Mouse (Mus musculus): ENCODE data around the gene Plekhm2. TPM values are rescaled to one million over a fixed set of nuclear protein-coding genes. Genes with fewer than 3 reads are reported as not detected.

The Plekhm2 gene
- polyA plus RNA-seq, 1 experiment from 2014 or later: 7.6 TPM

DNA sequence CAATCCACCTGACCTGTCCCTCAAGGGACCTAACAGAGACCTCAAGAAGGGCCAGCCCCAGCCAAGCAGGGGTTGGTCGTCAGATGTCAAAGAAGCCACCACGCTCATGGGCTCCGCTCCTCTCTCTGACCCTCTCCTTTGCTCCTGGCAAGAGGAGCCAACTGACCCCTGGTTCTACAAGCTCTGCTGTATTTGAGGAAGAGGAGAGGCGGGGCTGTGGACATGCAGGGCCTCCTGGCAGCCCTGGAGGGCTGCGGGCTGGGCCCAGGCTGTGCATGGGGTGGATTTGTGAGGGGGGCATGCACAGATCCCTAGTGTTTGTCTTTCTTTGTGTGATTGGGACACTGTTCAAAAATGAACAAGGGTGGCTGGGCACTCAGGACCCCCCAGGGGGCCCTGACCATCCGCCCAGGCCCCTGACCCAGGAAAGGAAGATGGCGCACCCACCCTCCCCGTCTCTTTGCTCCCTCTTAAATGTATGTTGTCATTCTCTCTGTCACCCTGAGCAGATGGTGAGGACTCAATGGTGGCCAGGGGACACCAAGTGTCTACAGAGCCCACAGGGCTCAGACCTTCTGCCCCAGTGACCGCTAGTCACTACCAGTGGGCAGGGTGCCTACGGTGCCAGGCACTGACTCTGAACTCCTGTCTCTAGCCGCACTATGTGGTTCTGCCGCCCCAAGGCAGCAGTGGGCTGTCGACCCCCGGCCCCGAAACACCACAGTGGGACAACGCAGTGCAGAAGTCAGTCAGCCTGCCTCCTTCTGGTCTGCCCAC, 38.7 kb downstream of the Plekhm2 start:
- WGBS: 93% methylated on average over 16 of the region's 16 CpGs
- no peaks in the 10 kb centered on the region for H3K4me1 ChIP-seq
- no peaks in the 10 kb centered on the region for H3K27me3 ChIP-seq
- no peak for ATAC-seq (replicated peaks)
- no peaks in the 10 kb centered on the region for H3K9me3 ChIP-seq
- H3K27ac ChIP-seq (replicated peaks): no peak overlapping the region
- no peak overlapping the region for H3K9ac ChIP-seq (replicated peaks)
- H3K4me3 ChIP-seq: no peak overlapping the region
- peaks cover 47% of the 10 kb centered on the region for H3K36me3 ChIP-seq
- H3K4me2 ChIP-seq (replicated peaks): no peak overlapping the region

DNA sequence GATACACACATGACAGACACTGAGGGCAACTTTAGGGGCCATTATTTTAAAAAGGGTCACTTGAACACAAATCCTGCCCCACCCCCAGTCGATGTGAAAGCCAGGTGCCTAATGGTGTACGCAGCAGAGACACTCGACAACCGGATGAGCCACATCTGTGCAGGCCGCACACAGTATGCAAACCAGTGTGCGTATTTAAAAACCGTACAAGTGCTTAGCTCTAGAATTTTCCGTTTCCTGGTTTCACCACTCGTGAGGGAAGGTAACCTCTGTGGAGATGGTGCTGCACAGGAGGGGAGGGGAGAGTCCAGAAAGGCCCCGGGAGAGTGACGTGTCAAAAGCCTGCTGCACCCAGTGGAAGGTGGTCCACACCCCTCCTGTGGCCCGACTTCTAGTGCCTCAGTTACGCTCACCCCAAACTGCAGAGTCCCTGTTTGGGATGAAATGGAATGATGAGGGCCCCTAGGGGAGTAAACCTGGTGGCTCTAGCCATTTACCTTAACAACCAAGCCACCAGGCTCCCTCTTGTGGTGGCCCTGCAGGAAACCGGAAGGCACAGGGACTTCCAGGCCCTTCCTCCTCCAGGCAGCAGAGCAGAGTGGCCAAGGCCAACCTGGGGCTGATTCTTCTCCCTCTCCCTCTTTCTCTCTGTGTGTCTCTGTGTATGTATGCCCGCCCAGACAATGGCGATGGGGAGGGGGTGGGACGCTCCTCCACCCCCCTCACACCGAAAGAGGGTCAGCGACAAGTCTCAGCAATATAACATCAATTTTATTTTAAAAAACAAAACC, 39.5 kb downstream of the Plekhm2 start:
- Histone ChIP-seq H3K9me3 (no peaks in the 10 kb centered on the region), H3K27ac (replicated peaks) (no peak overlapping the region), H3K4me1 (no peaks in the 10 kb centered on the region), H3K36me3 (peaks cover 40% of the 10 kb centered on the region), H3K4me3 (no peak overlapping the region), H3K9ac (replicated peaks) (no peak overlapping the region), H3K4me2 (replicated peaks) (no peak overlapping the region), H3K27me3 (no peaks in the 10 kb centered on the region)
- no peak for ATAC-seq (replicated peaks)
- 78% methylated on average over 19 of the region's 19 CpGs for WGBS

DNA sequence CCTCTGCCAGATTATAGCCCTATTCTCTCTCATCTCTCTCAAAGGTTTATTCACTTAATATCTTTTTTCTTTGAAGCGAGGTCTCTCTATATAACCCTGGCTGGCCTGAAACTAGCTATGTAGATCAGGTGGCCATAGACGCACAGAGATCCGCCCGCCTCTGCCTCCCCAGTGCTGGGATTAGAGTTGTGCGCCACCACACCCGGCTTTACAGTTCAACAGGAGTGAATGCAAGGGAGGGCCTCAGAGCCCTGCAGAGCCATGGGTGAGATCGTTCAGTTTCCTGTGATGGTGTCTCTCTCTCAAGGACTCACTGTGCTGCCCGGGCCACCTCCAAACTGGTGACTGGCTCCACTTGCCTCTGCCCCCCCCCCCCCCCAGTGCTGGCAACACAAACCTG, 40.6 kb downstream of the Plekhm2 start:
- H3K27me3 ChIP-seq: no peaks in the 10 kb centered on the region
- H3K9ac ChIP-seq (replicated peaks): no peak overlapping the region
- H3K4me1 ChIP-seq: no peaks in the 10 kb centered on the region
- H3K4me3 ChIP-seq: no peak overlapping the region
- H3K27ac ChIP-seq (replicated peaks): no peak overlapping the region
- WGBS: 91% methylated on average over 8 of the region's 8 CpGs
- H3K4me2 ChIP-seq (replicated peaks): no peak overlapping the region
- peaks cover 29% of the 10 kb centered on the region for H3K36me3 ChIP-seq
- no peaks in the 10 kb centered on the region for H3K9me3 ChIP-seq
- no peak for ATAC-seq (replicated peaks)

DNA sequence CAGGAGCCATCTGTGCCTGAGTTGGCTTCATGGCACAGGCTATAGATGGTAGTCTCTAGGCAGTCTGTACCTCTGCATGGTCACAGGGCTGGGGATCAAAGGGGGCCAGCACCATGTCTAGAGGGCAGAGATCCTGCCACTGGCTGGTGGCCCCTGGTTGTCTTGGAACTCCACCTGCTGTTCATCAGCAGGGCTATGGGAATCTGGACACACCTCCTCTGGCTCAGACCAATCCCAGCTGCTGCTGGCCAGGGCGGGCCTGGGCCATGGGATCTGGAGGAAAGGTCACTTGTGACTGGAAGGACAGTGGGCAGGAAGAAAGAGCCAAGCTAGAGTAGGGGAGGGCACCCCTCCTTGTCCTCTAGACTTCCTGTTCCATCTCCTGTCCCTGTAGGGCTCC, 41.0 kb downstream of the Plekhm2 start, which contains the start of gene Slc25a34:
Slc25a34 (minus strand) TSS at position 156 of the 400 bp plus-strand sequence.
- Histone ChIP-seq H3K4me2 (replicated peaks) (no peak within 1 kb of the TSS), H3K4me3 (no peak within 1 kb of the TSS), H3K27me3 (no peaks in the 10 kb centered on the region), H3K9me3 (no peaks in the 10 kb centered on the region), H3K36me3 (peaks cover 26% of the 10 kb centered on the region), H3K27ac (replicated peaks) (no peak within 1 kb of the TSS), H3K4me1 (no peaks in the 10 kb centered on the region), H3K9ac (replicated peaks) (no peak within 1 kb of the TSS)
- WGBS: 89% methylated on average over 1 of the region's 1 CpGs
- no peak for ATAC-seq (replicated peaks)

DNA sequence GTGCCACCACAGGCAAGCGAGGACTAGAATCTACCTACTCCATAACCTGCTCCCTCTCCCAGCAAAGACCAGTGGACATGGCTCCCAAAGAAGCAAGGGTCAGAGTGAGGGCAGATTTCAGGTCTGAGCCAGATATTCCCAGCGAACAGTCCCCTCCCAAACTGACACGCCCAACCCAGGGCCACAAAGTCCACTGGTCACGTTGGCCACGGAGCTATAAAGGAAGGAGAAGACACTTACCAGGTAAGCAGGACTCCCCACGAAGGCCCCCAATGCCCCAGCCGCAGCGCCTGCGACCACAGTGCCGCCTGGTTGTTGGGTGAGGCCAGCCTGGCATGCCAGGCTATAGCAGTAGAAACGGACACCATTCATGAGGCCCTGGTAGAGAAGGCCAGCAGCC, 41.7 kb downstream of the Plekhm2 start:
- Histone ChIP-seq H3K27me3 (peaks cover 3% of the 10 kb centered on the region; the same call in 1 of the 2 replicates), H3K36me3 (peaks cover 22% of the 10 kb centered on the region), H3K4me3 (no peak overlapping the region), H3K27ac (replicated peaks) (no peak overlapping the region), H3K4me1 (peaks cover 3% of the 10 kb centered on the region), H3K9me3 (no peaks in the 10 kb centered on the region), H3K9ac (replicated peaks) (no peak overlapping the region), H3K4me2 (replicated peaks) (no peak overlapping the region)
- ATAC-seq (replicated peaks): no peak
- 87% methylated on average over 11 of the region's 11 CpGs for WGBS

DNA sequence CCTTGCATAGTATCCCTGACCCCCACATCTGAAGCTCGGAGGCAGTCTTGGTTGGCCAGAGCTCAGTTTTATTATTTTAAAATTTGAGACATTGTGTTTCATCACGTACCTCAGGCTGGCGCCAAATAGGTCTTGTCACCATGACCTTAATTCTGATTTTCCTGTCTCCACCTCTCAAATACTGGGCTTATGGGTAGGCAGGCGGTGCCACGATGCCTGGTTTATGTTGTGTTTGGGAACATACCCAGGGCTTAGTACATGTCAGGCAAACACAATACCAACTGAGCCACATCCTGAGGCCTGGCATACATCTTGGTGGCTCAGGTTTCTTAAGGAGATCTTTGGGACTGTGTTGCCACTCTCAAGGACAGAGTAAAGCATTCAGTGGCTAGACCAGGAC, 42.1 kb downstream of the Plekhm2 start:
- Histone ChIP-seq H3K4me2 (replicated peaks) (no peak overlapping the region), H3K9me3 (no peaks in the 10 kb centered on the region), H3K36me3 (peaks cover 17% of the 10 kb centered on the region), H3K4me1 (peaks cover 8% of the 10 kb centered on the region), H3K4me3 (no peak overlapping the region), H3K9ac (replicated peaks) (no peak overlapping the region), H3K27ac (replicated peaks) (no peak overlapping the region), H3K27me3 (peaks cover 7% of the 10 kb centered on the region; the same call in 1 of the 2 replicates)
- WGBS: 93% methylated on average over 5 of the region's 5 CpGs
- no peak for ATAC-seq (replicated peaks)

DNA sequence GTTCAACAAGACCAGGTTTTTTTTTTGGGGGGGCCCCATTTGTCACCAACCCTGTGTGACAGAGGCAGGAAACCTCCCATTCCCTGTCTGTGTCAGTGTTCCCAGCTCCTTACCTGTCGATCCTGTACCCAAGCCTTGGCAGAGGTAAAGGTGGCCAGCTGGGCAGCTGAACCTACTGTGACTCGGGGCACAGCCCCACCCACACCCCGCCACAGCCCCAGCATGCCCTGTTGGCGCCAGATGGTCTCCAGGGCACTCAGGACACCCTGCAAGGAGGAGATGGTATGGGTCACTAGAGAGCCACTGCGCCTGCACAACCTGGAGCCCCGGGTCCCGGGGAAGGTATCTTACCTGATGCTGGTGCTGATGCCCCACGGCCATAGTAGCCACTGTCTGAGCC, 42.6 kb downstream of the Plekhm2 start:
- no peak for ATAC-seq (replicated peaks)
- Histone ChIP-seq H3K27me3 (peaks cover 7% of the 10 kb centered on the region; the same call in 1 of the 2 replicates), H3K27ac (replicated peaks) (no peak overlapping the region)

DNA sequence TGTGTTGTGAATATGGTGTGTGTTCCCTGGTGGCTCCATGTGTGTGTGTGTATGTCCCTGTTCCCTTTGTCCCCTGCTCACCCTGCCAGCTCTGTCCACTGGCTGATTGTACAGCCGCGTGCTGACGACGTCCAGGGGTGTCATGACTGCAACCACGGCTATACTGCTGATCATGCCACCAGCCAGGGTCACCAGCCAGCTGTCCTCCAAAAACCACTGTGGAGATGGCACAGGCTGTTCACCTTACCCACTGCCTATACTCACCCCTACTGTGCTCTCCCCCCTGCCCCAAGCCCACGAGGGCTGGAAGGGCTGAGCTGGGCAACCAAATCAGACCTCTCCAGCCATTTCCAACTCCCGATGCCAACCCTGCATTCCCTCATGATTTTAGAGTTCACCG, 43.4 kb downstream of the Plekhm2 start:
- Histone ChIP-seq H3K9me3 (no peaks in the 10 kb centered on the region), H3K4me3 (no peak overlapping the region), H3K27ac (replicated peaks) (no peak overlapping the region), H3K4me2 (replicated peaks) (no peak overlapping the region), H3K27me3 (peaks cover 7% of the 10 kb centered on the region; the same call in 1 of the 2 replicates), H3K9ac (replicated peaks) (no peak overlapping the region), H3K36me3 (peaks cover 7% of the 10 kb centered on the region), H3K4me1 (peaks cover 11% of the 10 kb centered on the region)
- WGBS: 77% methylated on average over 8 of the region's 8 CpGs
- ATAC-seq (replicated peaks): no peak

More for the DNA sequence above, 42.6 kb downstream of the Plekhm2 start:
- Histone ChIP-seq H3K36me3 (peaks cover 13% of the 10 kb centered on the region), H3K4me2 (replicated peaks) (no peak overlapping the region), H3K4me3 (no peak overlapping the region), H3K9ac (replicated peaks) (no peak overlapping the region), H3K4me1 (peaks cover 11% of the 10 kb centered on the region), H3K9me3 (no peaks in the 10 kb centered on the region)
- 82% methylated on average over 8 of the region's 8 CpGs for WGBS

DNA sequence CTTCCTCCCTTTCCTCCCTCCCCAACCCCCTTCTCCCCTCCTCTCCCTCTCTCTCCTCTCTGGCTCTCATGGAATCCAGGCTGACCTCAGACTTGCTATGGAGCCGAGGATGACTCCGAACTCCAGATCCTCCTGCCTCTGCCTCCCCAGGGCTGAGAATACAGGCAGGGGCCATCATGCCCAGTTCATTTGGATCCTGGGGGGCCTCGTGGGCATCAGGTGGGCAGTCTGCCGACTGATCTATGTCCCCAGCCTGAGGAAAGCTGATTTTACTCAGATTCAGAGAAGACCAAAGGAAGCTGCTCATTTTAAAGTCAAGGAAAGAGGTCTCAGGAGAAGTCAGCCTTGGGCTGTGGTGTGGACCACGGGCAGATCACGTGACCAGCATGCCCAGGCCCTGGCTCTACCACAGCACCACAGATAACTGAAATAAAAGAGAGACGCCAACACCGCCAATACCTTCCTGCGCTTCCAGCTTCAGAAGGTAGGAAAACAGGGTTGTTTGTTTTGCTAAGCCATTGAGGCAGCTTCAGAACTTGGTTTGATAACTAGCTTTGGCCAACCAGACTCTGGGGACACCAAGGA, 45.3 kb downstream of the Plekhm2 start:
- H3K4me1 ChIP-seq: peaks cover 11% of the 10 kb centered on the region
- no peak overlapping the region for H3K4me2 ChIP-seq (replicated peaks)
- H3K27ac ChIP-seq (replicated peaks): no peak overlapping the region
- H3K9ac ChIP-seq (replicated peaks): no peak overlapping the region
- peaks cover 7% of the 10 kb centered on the region; the same call in 1 of the 2 replicates for H3K27me3 ChIP-seq
- no peak overlapping the region for H3K4me3 ChIP-seq
- no peaks in the 10 kb centered on the region for H3K9me3 ChIP-seq
- WGBS: 87% methylated on average over 9 of the region's 9 CpGs
- H3K36me3 ChIP-seq: no peaks in the 10 kb centered on the region
- ATAC-seq (replicated peaks): no peak

DNA sequence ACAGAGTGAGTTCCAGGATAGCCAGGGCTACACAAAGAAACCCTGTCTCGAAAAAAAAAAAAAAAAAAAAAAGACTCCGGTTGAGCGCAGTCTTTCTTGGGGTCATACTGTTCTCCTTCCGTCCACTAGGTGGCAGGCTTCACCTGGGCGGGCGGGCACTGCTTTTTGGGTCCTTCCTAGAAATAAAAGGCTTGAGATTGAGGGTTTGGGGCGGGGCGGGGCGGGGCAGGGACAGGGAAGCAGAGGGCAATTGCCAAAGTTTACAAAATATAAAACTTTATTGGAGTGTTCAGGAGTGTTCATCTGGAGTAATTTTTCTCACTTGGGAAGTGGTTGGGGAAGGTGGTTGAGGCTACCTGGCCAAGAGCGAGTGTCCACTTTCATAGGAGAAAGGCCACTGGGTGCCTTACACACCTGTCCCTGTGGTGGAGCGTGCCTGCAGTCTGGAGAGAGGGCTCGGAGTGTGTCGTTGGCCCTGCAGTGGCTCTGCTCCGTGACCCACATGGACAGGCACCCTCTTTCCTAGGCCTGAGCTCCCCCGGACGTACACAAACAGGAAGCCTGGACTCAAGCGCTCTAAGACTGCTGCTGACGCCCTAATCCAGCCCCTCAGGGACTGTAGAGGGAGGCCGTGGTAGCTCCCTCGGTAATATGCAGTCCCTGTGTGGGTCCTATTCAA, 46.0 kb downstream of the Plekhm2 start, which contains the start of gene Tmem82:
Tmem82 (minus strand) TSS at position 69 of the 679 bp plus-strand sequence.
- Histone ChIP-seq H3K9ac (replicated peaks) (0 out of 2 replicates have a peak within 1 kb of the TSS, but pooled peaks have one; percentile 10), H3K4me2 (replicated peaks) (peak within 1 kb of the TSS; percentile 36), H3K27me3 (peaks cover 7% of the 10 kb centered on the region; the same call in 1 of the 2 replicates), H3K27ac (replicated peaks) (no peak within 1 kb of the TSS), H3K36me3 (no peaks in the 10 kb centered on the region), H3K4me3 (peak within 1 kb of the TSS; percentile 15), H3K4me1 (peaks cover 11% of the 10 kb centered on the region), H3K9me3 (no peaks in the 10 kb centered on the region)
- ATAC-seq (replicated peaks): no peak; the same call in 1 of the 2 replicates
- 28% methylated on average over 20 of the region's 20 CpGs for WGBS

DNA sequence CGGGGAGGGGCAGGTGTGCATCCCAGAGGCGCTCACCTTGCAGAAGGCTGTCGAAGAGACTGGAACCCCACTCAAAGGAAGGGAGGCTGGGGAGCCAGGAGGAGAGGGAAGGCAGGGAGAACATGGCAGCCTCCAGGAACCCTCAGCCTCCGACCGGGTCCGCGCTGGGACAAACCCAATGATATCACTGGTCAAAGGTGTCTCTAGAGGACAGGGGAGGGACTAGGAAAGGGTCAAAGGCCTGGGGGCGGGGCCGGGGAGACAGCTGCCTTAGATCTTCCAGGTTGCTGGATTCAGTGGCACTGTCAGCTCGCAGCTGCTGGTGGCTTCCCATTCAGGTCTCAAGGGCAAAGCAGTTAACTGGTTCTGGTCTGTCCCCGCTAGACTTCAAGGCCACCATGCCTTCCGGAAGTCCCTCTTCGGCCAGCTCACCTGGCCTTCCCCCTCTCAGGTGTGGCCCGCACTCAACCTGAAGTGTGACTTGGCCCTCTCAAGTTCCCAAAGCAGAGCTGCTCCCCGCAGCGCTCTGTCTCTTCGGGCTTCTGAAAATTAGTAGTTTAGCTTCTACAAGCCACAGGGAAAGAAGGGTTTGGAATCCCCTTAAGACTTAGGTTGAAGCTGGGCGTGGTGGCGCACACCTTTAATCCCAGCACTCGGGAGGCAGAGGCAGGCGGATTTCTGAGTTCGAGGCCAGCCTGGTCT, 46.7 kb downstream of the Plekhm2 start:
- peak; percentile 14; the same call in 1 of the 2 replicates for ATAC-seq (replicated peaks)
- Histone ChIP-seq H3K4me2 (replicated peaks) (peak overlapping the region; percentile 36), H3K9ac (replicated peaks) (0 out of 2 replicates have a peak overlapping the region, but pooled peaks have one; percentile 10), H3K4me3 (peak overlapping the region; percentile 15), H3K36me3 (no peaks in the 10 kb centered on the region), H3K27ac (replicated peaks) (no peak overlapping the region), H3K4me1 (peaks cover 11% of the 10 kb centered on the region), H3K27me3 (peaks cover 7% of the 10 kb centered on the region; the same call in 1 of the 2 replicates), H3K9me3 (no peaks in the 10 kb centered on the region)
- WGBS: 15% methylated on average over 22 of the region's 22 CpGs
